Mouse (Mus musculus) limb, embryonic 10.5 days (tissue): ENCODE results near the gene Atp5c1. TPM values are rescaled to one million over a fixed set of nuclear protein-coding genes. Genes with fewer than 3 reads are reported as not detected.

Experiments used
- DNase-seq: peaks from one replicate; pipeline ENCODE4 v3.0.0-alpha.2; 2017; ENCODE audit warnings: low spot score
- H3K27ac ChIP-seq: fragments of 300-500 bp; sonication (generic); 2 replicates; pipeline ENCODE4 v1.5.1; 2016; ENCODE audit warnings: mild to moderate bottlenecking
- H3K27me3 ChIP-seq: fragments of 300-500 bp; sonication (generic); 2 replicates; pipeline ENCODE4 v1.6.1; 2016; ENCODE audit warnings: low read depth, mild to moderate bottlenecking; ENCODE audit not compliant: poor library complexity, severe bottlenecking
- H3K36me3 ChIP-seq: fragments of 300-500 bp; sonication (generic); 2 replicates; pipeline ENCODE4 v1.6.1; 2016; ENCODE audit warnings: mild to moderate bottlenecking, moderate library complexity
- H3K4me1 ChIP-seq: fragments of 300-500 bp; sonication (generic); 2 replicates; pipeline ENCODE4 v1.6.1; 2016
- H3K4me3 ChIP-seq: fragments of 300-500 bp; sonication (generic); 2 replicates; pipeline ENCODE4 v1.5.1; 2016; ENCODE audit warnings: mild to moderate bottlenecking, moderate library complexity
- H3K9me3 ChIP-seq: fragments of 300-500 bp; sonication (generic); replicated peaks from 2 replicates; pipeline ENCODE4 v1.6.1; 2016; ENCODE audit warnings: mild to moderate bottlenecking
- WGBS: fragments of 180-500 bp; shearing (Covaris S2); methylation state at CpG from one replicate; pipeline ENCODE4 v1.1.7; 2016; 5-methylcytosine and 5-hydroxymethylcytosine counted together
- polyA plus RNA-seq: library from polyadenylated mRNA; unstranded; fragments of >200 nt; fragmentation: Nextera tagmentation; extraction: Ambion mirVana; gene quantifications from 2 replicates; pipeline ENCODE4 v1.2.1, GENCODE M21; 2016

Atp5c1 gene
- polyA plus RNA-seq, 1 experiment from 2014 or later = 543 TPM

DNA sequence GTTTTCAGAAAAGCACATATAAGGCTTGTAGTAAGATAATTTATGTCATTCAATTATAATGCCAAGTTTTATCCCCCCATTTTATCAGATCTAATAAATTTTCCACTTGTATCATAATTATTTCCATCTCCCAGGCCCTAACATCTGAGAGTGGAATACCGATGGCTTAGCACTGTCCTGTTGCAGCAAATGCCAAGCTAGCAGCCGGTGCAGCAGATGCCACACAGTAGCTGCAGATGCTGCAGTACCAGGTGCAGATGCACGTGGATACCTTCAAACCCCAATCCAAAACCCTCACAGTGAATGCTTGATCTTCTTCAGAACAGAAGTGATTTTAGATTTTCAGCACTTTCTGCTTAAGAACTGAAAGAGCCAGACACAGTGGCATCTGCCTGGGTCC is 45.3 kb downstream of the Atp5c1 start:
- peaks cover 11% of the 10 kb centered on the region for H3K4me1 ChIP-seq
- no peaks in the 10 kb centered on the region for H3K9me3 ChIP-seq
- H3K36me3 ChIP-seq = peaks cover 9% of the 10 kb centered on the region
- no peak overlapping the region for H3K4me3 ChIP-seq
- whole genome bisulfite sequencing = 94% methylated on average over 3 of the region's 3 CpGs
- DNase-seq = no peak
- no peak overlapping the region for H3K27ac ChIP-seq
- no peaks in the 10 kb centered on the region for H3K27me3 ChIP-seq

DNA sequence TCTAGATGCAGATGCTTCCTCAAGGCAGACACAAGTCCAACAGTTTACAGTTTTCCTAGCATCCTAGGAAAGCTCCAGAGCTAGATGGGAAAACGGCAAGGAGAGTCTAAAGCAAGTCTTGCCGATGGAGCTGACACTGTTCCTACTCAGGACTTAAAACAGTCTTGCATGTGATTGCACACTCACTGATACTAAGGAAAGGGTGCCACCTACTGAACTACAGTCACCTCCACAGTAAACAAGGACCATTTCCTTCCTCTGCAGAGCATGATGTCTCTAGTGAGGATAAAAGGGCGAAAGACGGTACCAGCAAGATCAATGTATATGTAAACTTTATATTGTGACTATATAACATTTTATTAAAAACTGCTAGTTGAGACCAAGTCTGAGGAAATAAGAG is 46.6 kb downstream of the Atp5c1 start:
- 77% methylated on average over 4 of the region's 4 CpGs for WGBS
- Histone ChIP-seq H3K4me3 (no peak overlapping the region), H3K4me1 (peaks cover 17% of the 10 kb centered on the region), H3K36me3 (no peaks in the 10 kb centered on the region; the same call in 1 of the 2 replicates), H3K9me3 (no peaks in the 10 kb centered on the region), H3K27me3 (no peaks in the 10 kb centered on the region), H3K27ac (no peak overlapping the region)
- DNase-seq = no peak

DNA sequence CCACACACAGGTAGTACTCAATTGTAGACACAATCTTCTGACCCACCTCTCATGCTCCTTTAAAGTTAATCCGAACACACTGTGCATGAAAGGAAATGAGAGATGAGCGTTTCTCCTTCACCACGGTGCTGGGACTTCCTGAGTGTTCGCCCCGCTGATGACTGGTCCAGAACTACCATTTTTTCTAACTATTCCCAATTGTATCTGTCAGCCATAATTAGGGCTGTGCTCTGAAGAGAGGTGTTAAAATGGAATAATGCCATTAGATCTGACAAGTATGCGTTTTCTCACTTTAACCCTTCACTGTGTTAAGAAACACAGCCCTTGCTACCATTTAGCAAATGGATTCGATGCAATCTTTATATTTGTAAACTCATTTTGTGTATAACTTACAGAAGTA is 50.6 kb downstream of the Atp5c1 start:
- Histone ChIP-seq H3K27me3 (no peaks in the 10 kb centered on the region), H3K27ac (no peak overlapping the region), H3K4me1 (peaks cover 17% of the 10 kb centered on the region), H3K9me3 (no peaks in the 10 kb centered on the region), H3K36me3 (no peaks in the 10 kb centered on the region), H3K4me3 (no peak overlapping the region)
- WGBS = 82% methylated on average over 7 of the region's 7 CpGs
- DNase-seq = no peak

DNA sequence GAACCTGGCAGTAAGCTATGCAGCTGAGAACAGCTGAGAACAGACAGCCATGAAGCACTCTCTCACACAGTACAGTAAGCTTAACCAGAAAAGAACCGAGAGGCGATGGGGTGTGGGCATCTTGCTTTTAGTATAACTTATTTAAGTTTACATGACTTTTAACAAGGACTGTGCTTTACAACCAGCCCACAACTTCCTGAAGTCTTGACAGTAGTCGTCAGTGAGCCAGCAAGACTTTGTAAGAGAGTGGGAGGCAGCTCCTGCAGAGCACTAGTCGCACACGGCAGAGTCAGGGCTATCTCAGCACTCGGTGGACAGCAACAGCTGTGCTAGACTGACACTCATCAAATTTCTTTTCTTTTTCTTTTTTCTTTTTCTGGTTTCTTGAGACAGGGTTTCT is 56.0 kb downstream of the Atp5c1 start:
- DNase-seq = no peak
- no peak overlapping the region for H3K4me3 ChIP-seq
- H3K9me3 ChIP-seq = no peaks in the 10 kb centered on the region
- WGBS = 89% methylated on average over 6 of the region's 6 CpGs
- 0 out of 2 replicates have a peak, but pooled peaks cover under 1% of the 10 kb centered on the region for H3K4me1 ChIP-seq
- H3K27me3 ChIP-seq = no peaks in the 10 kb centered on the region
- no peak overlapping the region for H3K27ac ChIP-seq
- H3K36me3 ChIP-seq = no peaks in the 10 kb centered on the region

DNA sequence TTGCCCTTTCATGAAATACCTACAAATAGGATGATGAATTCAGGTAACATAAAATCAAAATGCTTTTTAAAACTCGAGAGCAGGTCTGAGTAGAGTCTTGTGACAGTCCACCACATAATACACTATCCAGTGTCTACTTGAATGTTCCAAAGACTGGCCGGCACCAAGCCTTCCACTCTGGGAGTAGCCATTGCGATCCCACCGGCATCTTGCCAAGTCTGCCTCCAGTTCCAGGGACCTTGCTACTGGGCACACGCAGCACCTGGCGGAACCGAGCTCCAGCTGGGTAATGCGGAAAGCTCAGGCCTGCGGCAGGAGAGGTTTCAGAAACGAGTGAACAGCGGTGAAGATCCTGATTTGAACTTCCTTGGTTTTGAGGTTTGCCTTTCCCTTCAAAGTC is 59.0 kb downstream of the Atp5c1 start:
- Histone ChIP-seq H3K9me3 (no peaks in the 10 kb centered on the region), H3K36me3 (no peaks in the 10 kb centered on the region), H3K4me3 (no peak overlapping the region), H3K27me3 (no peaks in the 10 kb centered on the region), H3K27ac (no peak overlapping the region), H3K4me1 (no peaks in the 10 kb centered on the region)
- no peak for DNase-seq
- 92% methylated on average over 11 of the region's 11 CpGs for WGBS

DNA sequence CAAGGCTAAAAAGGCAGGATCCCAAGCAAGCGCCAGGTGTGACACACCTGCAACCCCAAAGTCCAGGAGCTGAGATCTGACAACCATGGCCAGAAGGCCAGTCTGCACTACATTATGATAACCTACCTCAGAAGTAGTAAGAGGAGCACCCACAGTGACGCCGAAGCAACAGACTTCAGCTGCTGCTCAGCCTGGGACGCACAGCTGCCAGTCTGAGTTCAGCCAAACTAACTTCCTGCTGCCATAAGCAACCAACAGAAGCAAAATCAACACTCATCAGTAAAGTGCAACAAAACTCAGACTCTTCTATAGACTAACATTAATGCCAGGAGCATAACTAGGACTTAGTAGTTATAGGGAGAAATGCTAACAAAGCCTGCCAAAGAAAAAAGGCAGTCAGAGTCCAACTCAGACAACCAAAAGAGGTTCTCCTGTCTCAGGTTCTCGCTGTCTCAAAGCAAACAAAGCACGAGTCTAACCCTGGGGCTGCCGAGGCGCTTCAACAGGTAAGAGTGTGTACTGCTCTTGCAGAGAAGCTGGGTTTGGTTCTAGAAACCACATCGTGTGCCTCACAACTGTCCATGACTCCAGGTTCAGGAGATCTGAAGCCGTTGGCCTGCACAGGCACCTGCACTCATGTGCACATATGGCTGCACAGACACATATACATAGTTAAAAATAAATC is 65.2 kb downstream of the Atp5c1 start:
- H3K9me3 ChIP-seq = no peaks in the 10 kb centered on the region
- WGBS = 86% methylated on average over 10 of the region's 10 CpGs
- H3K4me1 ChIP-seq = no peaks in the 10 kb centered on the region
- no peak overlapping the region for H3K4me3 ChIP-seq
- no peak for DNase-seq
- H3K27ac ChIP-seq = no peak overlapping the region
- no peaks in the 10 kb centered on the region for H3K36me3 ChIP-seq
- H3K27me3 ChIP-seq = no peaks in the 10 kb centered on the region

DNA sequence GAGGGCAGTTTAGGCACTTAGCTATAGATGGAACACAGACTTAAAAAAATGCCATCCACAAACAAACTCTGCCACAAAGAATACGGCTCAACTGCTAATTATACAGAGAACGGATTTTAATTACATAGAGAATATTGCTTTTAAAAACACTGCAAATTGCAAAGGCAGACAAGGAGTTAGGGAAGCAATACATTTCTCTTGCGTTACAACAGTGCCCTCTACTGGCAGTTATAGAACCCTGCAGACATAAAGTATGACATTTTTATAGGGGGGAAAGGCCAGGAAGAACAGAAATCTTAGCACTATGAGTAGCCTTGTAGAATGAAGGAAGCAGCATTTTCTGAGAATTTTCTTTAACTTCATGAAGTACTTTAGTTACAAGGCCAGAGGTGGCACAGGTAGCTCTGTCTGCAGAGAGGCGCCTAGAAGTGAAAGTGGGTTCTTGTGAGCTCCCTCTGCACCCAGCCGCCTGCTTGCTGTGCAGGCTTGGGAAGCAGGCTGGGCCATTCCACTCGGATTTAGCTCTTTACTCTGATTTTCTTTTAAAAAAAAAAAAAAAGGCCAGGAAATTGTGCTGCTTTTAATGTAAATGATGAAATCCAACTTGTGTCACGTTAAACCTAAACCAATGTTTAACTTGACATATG is 69.9 kb downstream of the Atp5c1 start:
- 36% methylated on average over 7 of the region's 7 CpGs for WGBS
- Histone ChIP-seq H3K4me3 (no peak overlapping the region), H3K4me1 (0 out of 2 replicates have a peak, but pooled peaks cover 3% of the 10 kb centered on the region), H3K27me3 (no peaks in the 10 kb centered on the region), H3K36me3 (no peaks in the 10 kb centered on the region), H3K9me3 (no peaks in the 10 kb centered on the region), H3K27ac (no peak overlapping the region)
- no peak for DNase-seq

DNA sequence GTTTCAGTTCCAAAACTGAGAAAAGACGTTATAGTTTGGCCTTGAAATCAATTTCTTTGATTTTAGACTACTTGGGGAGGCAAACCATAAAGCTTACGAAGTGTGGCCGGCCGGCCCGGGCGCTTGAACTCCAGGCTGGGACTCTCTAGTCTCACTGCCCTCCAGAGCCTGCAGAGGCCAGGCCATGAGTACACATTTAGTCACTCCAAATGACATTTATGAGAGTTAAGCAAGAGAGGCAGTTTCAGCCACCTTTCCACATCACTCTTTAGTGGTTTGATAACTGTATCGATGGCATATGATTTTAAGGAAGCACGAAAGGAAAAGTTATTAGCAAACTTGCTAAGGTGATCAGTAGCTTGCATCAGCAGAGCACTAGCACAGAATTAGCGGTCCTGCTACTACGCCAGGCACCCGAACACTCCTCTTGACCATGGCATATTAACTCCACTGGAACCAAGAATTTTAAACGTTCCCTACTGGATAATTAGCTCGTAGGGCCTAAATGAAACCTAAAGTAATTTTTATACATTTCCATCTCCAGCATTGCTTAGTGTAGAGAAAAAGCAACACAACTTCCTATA is 70.5 kb downstream of the Atp5c1 start:
- 77% methylated on average over 13 of the region's 13 CpGs for WGBS

DNA sequence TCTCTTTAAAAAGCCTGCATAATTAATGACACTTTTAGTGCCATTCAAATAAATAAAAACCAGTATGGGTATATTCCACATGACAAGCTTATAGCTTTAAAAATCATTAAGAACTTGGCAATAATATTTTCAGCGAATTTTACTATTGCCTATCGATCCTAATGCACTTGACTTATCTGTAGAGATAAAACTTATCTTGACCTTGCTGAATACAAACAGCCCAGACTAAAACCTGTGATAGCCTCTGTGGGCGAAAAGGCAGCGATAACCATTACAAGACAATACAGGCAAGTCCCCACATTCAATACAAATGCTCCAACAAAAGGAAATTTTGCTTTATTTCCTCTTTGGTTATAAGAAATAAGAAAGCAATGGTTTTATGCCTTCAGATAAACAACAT is 71.7 kb downstream of the Atp5c1 start:
- Histone ChIP-seq H3K27ac (no peak overlapping the region), H3K27me3 (no peaks in the 10 kb centered on the region), H3K9me3 (no peaks in the 10 kb centered on the region), H3K4me1 (0 out of 2 replicates have a peak, but pooled peaks cover 3% of the 10 kb centered on the region), H3K36me3 (no peaks in the 10 kb centered on the region), H3K4me3 (no peak overlapping the region)
- no peak for DNase-seq
- 92% methylated on average over 4 of the region's 4 CpGs for WGBS

More for the DNA sequence above, 70.5 kb downstream of the Atp5c1 start:
- DNase-seq = no peak
- Histone ChIP-seq H3K4me1 (0 out of 2 replicates have a peak, but pooled peaks cover 3% of the 10 kb centered on the region), H3K36me3 (no peaks in the 10 kb centered on the region), H3K27ac (no peak overlapping the region), H3K4me3 (no peak overlapping the region), H3K9me3 (no peaks in the 10 kb centered on the region), H3K27me3 (no peaks in the 10 kb centered on the region)

Other genes with a start within 250 kb of the Atp5c1 start
- gene 4930412O13Rik, start 199.3 kb downstream of the Atp5c1 start, polyA plus RNA-seq = 0.46 and 0.55 TPM in 2 replicates
- 0.39 TPM in 1 of 2 replicates, not detected in the other for gene 9230102O04Rik, start 191.0 kb downstream of the Atp5c1 start, polyA plus RNA-seq
- gene Gata3, start 190.5 kb downstream of the Atp5c1 start, polyA plus RNA-seq = 6.3 and 6.5 TPM in 2 replicates
- gene Taf3, start 31.9 kb downstream of the Atp5c1 start, polyA plus RNA-seq = 15.1 and 16.3 TPM in 2 replicates
- 32.2 and 35.0 TPM in 2 replicates for gene Kin, start 83 bp upstream of the Atp5c1 start, polyA plus RNA-seq
- 0.23 TPM in 1 of 2 replicates, not detected in the other for gene Itih2, start 50.9 kb upstream of the Atp5c1 start, polyA plus RNA-seq
- 2.5 and 2.8 TPM in 2 replicates for gene Itih5, start 73.1 kb upstream of the Atp5c1 start, polyA plus RNA-seq